Mouse (Mus musculus) MEL (cell line): ENCODE measurements around the gene Gdf3. TPM values are rescaled to one million over a fixed set of nuclear protein-coding genes. Genes with fewer than 3 reads are reported as not detected.

Experiments
- DNase-seq: peaks from one replicate; pipeline ENCODE4 v3.0.0; 2011; ENCODE audit warnings: low read depth, low spot score
- H3K27ac ChIP-seq: 2 replicates; pipeline ENCODE4 v1.5.1; 2012; ENCODE audit warnings: low read depth, mild to moderate bottlenecking, control low read depth, low read length, moderate library complexity; ENCODE audit not compliant: control insufficient read depth
- H3K27me3 ChIP-seq, 2 experiments: fragments of 150-350 bp in 1 of 2; sonication (generic) in 1 of 2; 2 replicates each; pipeline ENCODE4 v1.6.1; 2012; ENCODE audit warnings: low read length in 2 of 2, mild to moderate bottlenecking in 2 of 2, improper control_type of control experiment in 1 of 2, moderate library complexity in 1 of 2; ENCODE audit not compliant: insufficient read depth in 2 of 2, control insufficient read depth in 1 of 2
- H3K36me3 ChIP-seq, 2 experiments: 2 replicates each; pipeline ENCODE4 v1.6.1; 2012 to 2014; ENCODE audit warnings: low read length in 2 of 2, improper control_type of control experiment in 1 of 2, inconsistent platforms in 1 of 2, mild to moderate bottlenecking in 1 of 2; ENCODE audit not compliant: insufficient read depth in 2 of 2, control insufficient read depth in 1 of 2
- H3K4me1 ChIP-seq, 2 experiments: fragments of 150-350 bp in 1 of 2; sonication (generic) in 1 of 2; 2 replicates each; pipeline ENCODE4 v1.6.1; 2012; ENCODE audit warnings: low read length in 2 of 2, improper control_type of control experiment in 1 of 2, mild to moderate bottlenecking in 1 of 2; ENCODE audit not compliant: insufficient read depth in 2 of 2, control insufficient read depth in 1 of 2
- H3K4me3 ChIP-seq, 2 experiments: fragments of 150-350 bp in 1 of 2; sonication (generic) in 1 of 2; 2 replicates each; pipeline ENCODE4 v1.5.1; 2012; ENCODE audit warnings: low read depth in 2 of 2, low read length in 2 of 2, mild to moderate bottlenecking in 2 of 2, moderate library complexity in 2 of 2, control low read depth in 1 of 2, improper control_type of control experiment in 1 of 2; ENCODE audit not compliant: control insufficient read depth in 1 of 2, insufficient read depth in 1 of 2
- H3K79me2 ChIP-seq: 2 replicates; pipeline ENCODE4 v1.6.1; 2012; ENCODE audit warnings: mild to moderate bottlenecking, low read length, moderate library complexity; ENCODE audit not compliant: control insufficient read depth, poor library complexity, insufficient read depth
- H3K9ac ChIP-seq: 2 replicates; pipeline ENCODE4 v1.6.1; 2012; ENCODE audit warnings: low read depth, mild to moderate bottlenecking, control low read depth, low read length, moderate library complexity; ENCODE audit not compliant: control insufficient read depth, poor library complexity, severe bottlenecking
- H3K9me3 ChIP-seq: fragments of 150-350 bp; sonication (generic); replicated peaks from 2 replicates; pipeline ENCODE4 v1.6.1; 2012; ENCODE audit warnings: mild to moderate bottlenecking, low read length, improper control_type of control experiment, moderate library complexity; ENCODE audit not compliant: insufficient read depth
- BHLHE40 ChIP-seq: IDR thresholded peaks from 2 replicates; pipeline ENCODE4 v1.6.1; 2012; ENCODE audit warnings: low read depth, mild to moderate bottlenecking, inconsistent platforms, low read length, improper control_type of control experiment, borderline replicate concordance
- CHD2 ChIP-seq: IDR thresholded peaks from 2 replicates; pipeline ENCODE4 v1.6.1; 2011; ENCODE audit warnings: low read length, improper control_type of control experiment
- EP300 ChIP-seq, 2 experiments: IDR thresholded peaks; 2 replicates each; pipeline ENCODE4 v1.6.1; 2011; ENCODE audit warnings: improper control_type of control experiment in 2 of 2, low read length in 2 of 2, low read depth in 1 of 2, mild to moderate bottlenecking in 1 of 2
- ETS1 ChIP-seq: IDR thresholded peaks from 2 replicates; pipeline ENCODE4 v1.6.1; 2012; ENCODE audit warnings: low read depth, mild to moderate bottlenecking, inconsistent platforms, low read length, improper control_type of control experiment, moderate library complexity
- GATA1 ChIP-seq: IDR thresholded peaks from 2 replicates; pipeline ENCODE4 v1.6.1; 2011; ENCODE audit warnings: low read depth, low read length, improper control_type of control experiment
- KAT2A ChIP-seq: conservative IDR thresholded peaks from 2 replicates; pipeline ENCODE4 v1.6.1; 2012; ENCODE audit warnings: low read depth, low read length, improper control_type of control experiment, inconsistent platforms
- MAZ ChIP-seq: IDR thresholded peaks from 2 replicates; pipeline ENCODE4 v1.6.1; 2012; ENCODE audit warnings: low read depth, mild to moderate bottlenecking, inconsistent platforms, low read length, improper control_type of control experiment
- MYB ChIP-seq: IDR thresholded peaks from 2 replicates; pipeline ENCODE4 v1.6.1; 2011; ENCODE audit warnings: mild to moderate bottlenecking, low read depth, low read length, improper control_type of control experiment
- NELFE ChIP-seq: IDR thresholded peaks from 2 replicates; pipeline ENCODE4 v1.6.1; 2011; ENCODE audit warnings: low read depth, low read length, improper control_type of control experiment
- NRF1 ChIP-seq: IDR thresholded peaks from 2 replicates; pipeline ENCODE4 v1.6.1; 2014; ENCODE audit warnings: low read depth, mild to moderate bottlenecking, inconsistent platforms, low read length, improper control_type of control experiment, moderate library complexity; ENCODE audit not compliant: poor library complexity, insufficient read depth, severe bottlenecking
- POLR2AphosphoS2 ChIP-seq: IDR thresholded peaks from 2 replicates; pipeline ENCODE4 v1.6.1; 2011; ENCODE audit warnings: low read length, improper control_type of control experiment
- RAD21 ChIP-seq: IDR thresholded peaks from 2 replicates; pipeline ENCODE4 v1.6.1; 2011; ENCODE audit warnings: mild to moderate bottlenecking, low read depth, low read length, improper control_type of control experiment
- RCOR1 ChIP-seq: IDR thresholded peaks from 2 replicates; pipeline ENCODE4 v1.6.1; 2012; ENCODE audit warnings: low read depth, mild to moderate bottlenecking, inconsistent platforms, low read length, improper control_type of control experiment
- TAL1 ChIP-seq: IDR thresholded peaks from 2 replicates; pipeline ENCODE4 v1.6.1; 2012; ENCODE audit warnings: mild to moderate bottlenecking, inconsistent platforms, low read length, moderate library complexity, mixed read lengths
- TCF12 ChIP-seq: IDR thresholded peaks from 2 replicates; pipeline ENCODE4 v1.6.1; 2014; ENCODE audit warnings: low read depth, mild to moderate bottlenecking, inconsistent platforms, low read length, improper control_type of control experiment, moderate library complexity
- UBTF ChIP-seq: IDR thresholded peaks from 2 replicates; pipeline ENCODE4 v1.6.1; 2012; ENCODE audit warnings: low read depth, mild to moderate bottlenecking, inconsistent platforms, low read length, improper control_type of control experiment, moderate library complexity, borderline replicate concordance; ENCODE audit not compliant: insufficient read depth
- ZC3H11A ChIP-seq: IDR thresholded peaks from 2 replicates; pipeline ENCODE4 v1.6.1; 2012; ENCODE audit warnings: low read depth, mild to moderate bottlenecking, inconsistent platforms, low read length, improper control_type of control experiment
- ZKSCAN1 ChIP-seq: IDR thresholded peaks from 2 replicates; pipeline ENCODE4 v1.6.1; 2012; ENCODE audit warnings: low read depth, mild to moderate bottlenecking, inconsistent platforms, low read length, improper control_type of control experiment, moderate library complexity
- ZMIZ1 ChIP-seq: IDR thresholded peaks from 2 replicates; pipeline ENCODE4 v1.6.1; 2012; ENCODE audit warnings: low read depth, mild to moderate bottlenecking, inconsistent platforms, low read length, improper control_type of control experiment, moderate library complexity
- polyA plus RNA-seq, 2 experiments: library from polyadenylated mRNA; stranded (reverse) in 1 of 2; unstranded in 1 of 2; fragments of >175 nt in 1 of 2; fragments of >200 nt in 1 of 2; gene quantifications; 2 replicates each; pipeline versions ENCODE4 v1.2.1 to v1.2.4; 2012; ENCODE audit warnings: low replicate concordance in 2 of 2, low read depth in 1 of 2; ENCODE audit not compliant: insufficient read length in 2 of 2, insufficient read depth in 1 of 2, missing spikeins in 1 of 2
- total RNA-seq: library from RNA; depleted of rRNA; stranded (reverse); fragments of 300-350 nt; gene quantifications from 2 replicates; pipeline ENCODE4 v1.2.3, GENCODE M21; 2012

The Gdf3 gene
- total and polyA plus RNA-seq, 3 experiments: 42.8 to 50.2 TPM; not detected in 1

DNA sequence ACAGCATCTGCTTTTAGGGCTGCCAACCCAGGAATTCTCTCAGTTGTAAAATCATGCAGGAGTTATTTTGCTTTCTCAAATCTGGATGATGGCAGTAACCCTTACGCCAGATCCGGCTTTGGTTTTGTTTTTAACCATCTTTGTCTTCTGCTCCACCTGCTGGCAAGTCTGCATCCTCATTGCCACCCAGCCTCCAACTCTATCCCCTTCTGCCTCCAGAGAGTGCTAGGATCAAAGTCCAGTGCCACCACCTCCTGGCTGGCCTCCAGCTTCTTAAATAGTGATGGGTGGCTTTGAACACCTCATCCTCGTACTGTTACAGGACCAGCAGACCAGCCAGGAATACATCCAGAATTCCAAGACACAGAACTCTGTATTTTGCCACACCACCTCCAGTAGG is 26.8 kb upstream of the Gdf3 start:
- Histone ChIP-seq H3K9me3 (no peaks in the 10 kb centered on the region), H3K36me3 (no peaks in the 10 kb centered on the region), H3K27ac (no peak overlapping the region), H3K4me3 (no peak overlapping the region), H3K4me1 (no peaks in the 10 kb centered on the region), H3K79me2 (no peaks in the 10 kb centered on the region), H3K27me3 (no peaks in the 10 kb centered on the region; a peak in 1 of 4 replicates), H3K9ac (no peak overlapping the region)
- no peak for DNase-seq
- no peak for TF ChIP-seq TCF12

DNA sequence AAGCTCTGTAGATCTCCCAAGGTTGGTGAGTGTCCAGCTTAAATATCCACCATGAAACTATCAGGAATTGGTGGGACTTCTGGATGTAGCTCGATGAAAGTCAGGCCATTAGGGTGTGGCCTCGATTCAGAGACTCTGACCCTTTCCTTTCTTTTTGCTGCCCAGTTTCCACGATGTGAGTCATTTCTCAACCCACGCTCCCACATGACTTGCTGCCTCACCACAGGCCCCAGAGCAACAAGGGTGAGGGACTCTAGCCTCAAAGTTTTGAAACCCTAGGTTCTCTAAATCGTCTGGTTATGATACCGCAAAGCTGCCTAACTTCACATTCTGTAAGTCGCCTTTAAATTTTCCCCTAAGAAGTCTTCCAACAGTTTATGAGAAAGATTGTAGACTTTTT is 25.4 kb upstream of the Gdf3 start:
- TF ChIP-seq MAZ (no peak), POLR2AphosphoS2 (no peak), ZKSCAN1 (no peak), KAT2A (no peak), CHD2 (no peak), NRF1 (no peak), EP300 (IDR thresholded peaks at IDR 0.05; ENCODE audit: low read depth in 1 of 2, low read length in 2 of 2) (no peak), ETS1 (no peak), ZC3H11A (no peak), UBTF (no peak), BHLHE40 (no peak), ZMIZ1 (no peak), MYB (no peak), GATA1 (no peak), RAD21 (no peak), NELFE (no peak), TAL1 (no peak), RCOR1 (no peak)
- Histone ChIP-seq H3K27ac (no peak overlapping the region), H3K4me3 (no peak overlapping the region), H3K36me3 (no peaks in the 10 kb centered on the region), H3K9me3 (no peaks in the 10 kb centered on the region), H3K79me2 (no peaks in the 10 kb centered on the region), H3K27me3 (no peaks in the 10 kb centered on the region; a peak in 1 of 4 replicates), H3K4me1 (no peaks in the 10 kb centered on the region), H3K9ac (no peak overlapping the region)
- no peak for DNase-seq
